Mouse (Mus musculus) lung, embryonic 14.5 days (tissue): ENCODE data around the gene 4931417E11Rik. TPM values are rescaled to one million over a fixed set of nuclear protein-coding genes. Genes with fewer than 3 reads are reported as not detected.

ENCODE experiments used
- ATAC-seq: fragments of 200-750 bp; cut with Nextera tagmentation; 2 replicates; pipeline ENCODE4 v1.8.0; 2017; ENCODE audit warnings: mild to moderate bottlenecking, moderate TSS enrichment, moderate library complexity; ENCODE audit not compliant: insufficient read depth
- DNase-seq: peaks from one replicate; pipeline ENCODE4 v3.0.0-alpha.2; 2015
- H3K27ac ChIP-seq: fragments of 300-500 bp; sonication (generic); 2 replicates; pipeline ENCODE4 v1.5.1; 2014; ENCODE audit warnings: low read depth, mild to moderate bottlenecking, moderate library complexity
- H3K27me3 ChIP-seq: fragments of 300-500 bp; sonication (generic); 2 replicates; pipeline ENCODE4 v1.6.1; 2014; ENCODE audit warnings: low read length, control low read depth; ENCODE audit not compliant: insufficient read depth
- H3K36me3 ChIP-seq: fragments of 300-500 bp; sonication (generic); 2 replicates; pipeline ENCODE4 v1.6.1; 2014; ENCODE audit warnings: control low read depth; ENCODE audit not compliant: insufficient read depth
- H3K4me1 ChIP-seq: fragments of 300-500 bp; sonication (generic); 2 replicates; pipeline ENCODE4 v1.6.1; 2014; ENCODE audit warnings: antibody characterized with exemption, control low read depth; ENCODE audit not compliant: insufficient read depth
- H3K4me2 ChIP-seq: fragments of 300-500 bp; sonication (generic); 2 replicates; pipeline ENCODE4 v1.6.1; 2014; ENCODE audit warnings: mild to moderate bottlenecking
- H3K4me3 ChIP-seq: fragments of 300-500 bp; sonication (generic); 2 replicates; pipeline ENCODE4 v1.5.1; 2014; ENCODE audit warnings: low read depth, low read length
- H3K9ac ChIP-seq: fragments of 300-500 bp; sonication (generic); 2 replicates; pipeline ENCODE4 v1.6.1; 2014
- H3K9me3 ChIP-seq: fragments of 300-500 bp; sonication (generic); 2 replicates; pipeline ENCODE4 v1.6.1; 2016; ENCODE audit warnings: low read depth, low read length, control low read depth
- CTCF ChIP-seq: IDR thresholded peaks from 2 replicates; pipeline ENCODE4 v1.5.1; 2016; ENCODE audit warnings: antibody characterized with exemption, low read depth
- WGBS: fragments of 180-500 bp; shearing (Covaris S2); extraction: QIAGEN DNeasy Blood & Tissue Kit; methylation state at CpG from one replicate; pipeline ENCODE4 v1.1.7; 2014; 5-methylcytosine and 5-hydroxymethylcytosine counted together
- polyA plus RNA-seq: library from polyadenylated mRNA; unstranded; fragments of >200 nt; fragmentation: Nextera tagmentation; extraction: Ambion mirVana; gene quantifications from 2 replicates; pipeline ENCODE4 v1.2.1, GENCODE M21; 2014

The 4931417E11Rik gene
- not detected in 2 replicates for polyA plus RNA-seq

DNA sequence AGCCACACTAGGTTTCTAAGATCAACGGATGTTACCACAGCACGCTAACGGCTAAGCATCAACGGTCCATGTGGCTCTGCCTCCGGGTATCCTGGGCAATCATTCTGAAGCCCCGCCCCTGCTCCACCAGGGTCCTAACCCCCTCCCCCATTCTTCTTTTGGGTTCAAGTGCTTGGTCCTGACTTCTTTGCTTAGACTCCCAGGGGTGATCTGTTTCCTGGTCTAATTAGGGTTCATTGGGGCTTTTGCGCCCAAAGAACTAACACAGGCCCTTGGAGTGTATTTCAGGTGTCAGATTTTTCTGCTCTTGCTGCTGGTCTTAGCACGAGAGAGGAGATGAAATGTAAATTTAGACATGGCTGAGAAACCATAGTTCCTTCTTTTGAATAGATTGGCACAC lies at the start of gene 4931417E11Rik:
TSS of gene 4931417E11Rik (minus strand) at position 101 of the 400 bp plus-strand sequence.
- Histone ChIP-seq H3K9me3 (no peaks in the 10 kb centered on the region), H3K4me1 (no peaks in the 10 kb centered on the region), H3K27ac (no peak within 1 kb of the TSS), H3K36me3 (no peaks in the 10 kb centered on the region), H3K9ac (no peak within 1 kb of the TSS), H3K4me2 (no peak within 1 kb of the TSS), H3K27me3 (no peaks in the 10 kb centered on the region), H3K4me3 (no peak within 1 kb of the TSS)
- DNase-seq: no peak
- no peak for TF ChIP-seq CTCF
- 86% methylated on average over 8 of the region's 8 CpGs for whole genome bisulfite sequencing
- no peak for ATAC-seq

GRCm38 (mm10) chr6:73517818-73518396 lies 48.4 kb upstream of the 4931417E11Rik start:
- ATAC-seq: no peak; the same call in 1 of the 2 replicates
- Histone ChIP-seq H3K4me3 (no peak overlapping the region), H3K36me3 (no peaks in the 10 kb centered on the region), H3K4me1 (no peaks in the 10 kb centered on the region), H3K4me2 (no peak overlapping the region), H3K27me3 (no peaks in the 10 kb centered on the region), H3K9me3 (no peaks in the 10 kb centered on the region), H3K9ac (no peak overlapping the region), H3K27ac (no peak overlapping the region)
- TF ChIP-seq CTCF: peak; percentile 89
- DNase-seq: peak; percentile 82
- 24% methylated on average over 14 of the region's 14 CpGs for WGBS

DNA sequence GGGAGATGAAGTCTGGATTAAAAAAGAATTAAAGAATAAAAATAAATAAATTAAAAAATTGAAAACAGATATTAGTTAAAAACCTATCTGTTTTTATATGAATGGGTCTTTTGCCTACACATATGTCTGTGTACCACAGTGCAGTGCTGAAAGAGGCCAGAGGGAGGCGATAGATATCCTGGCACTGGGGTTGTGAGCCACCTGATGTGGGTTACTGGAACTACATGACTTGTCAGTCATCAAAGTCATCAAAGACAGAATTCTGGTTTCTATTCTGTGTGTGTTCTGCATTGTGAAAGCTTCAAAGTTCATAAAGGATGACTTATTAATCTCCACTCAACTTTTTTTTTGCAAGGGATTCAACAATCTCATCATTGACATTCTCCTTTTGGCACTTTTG lies 43.4 kb upstream of the 4931417E11Rik start:
- ATAC-seq (no peak), DNase-seq (no peak)
- no peaks in the 10 kb centered on the region for H3K9me3 ChIP-seq
- WGBS: 4% methylated on average over 1 of the region's 1 CpGs
- TF ChIP-seq CTCF: peak; percentile 33; the same call in 1 of the 2 replicates
- no peaks in the 10 kb centered on the region for H3K27me3 ChIP-seq
- H3K4me2 ChIP-seq: no peak overlapping the region
- H3K4me3 ChIP-seq: no peak overlapping the region
- no peaks in the 10 kb centered on the region for H3K4me1 ChIP-seq
- H3K27ac ChIP-seq: no peak overlapping the region
- H3K36me3 ChIP-seq: no peaks in the 10 kb centered on the region
- no peak overlapping the region for H3K9ac ChIP-seq

GRCm38 (mm10) chr6:73499631-73500030 lies 30.2 kb upstream of the 4931417E11Rik start:
- Histone ChIP-seq H3K4me3 (no peak overlapping the region), H3K4me1 (no peaks in the 10 kb centered on the region), H3K4me2 (no peak overlapping the region), H3K27me3 (no peaks in the 10 kb centered on the region), H3K9ac (no peak overlapping the region), H3K9me3 (no peaks in the 10 kb centered on the region), H3K36me3 (no peaks in the 10 kb centered on the region), H3K27ac (no peak overlapping the region)
- 84% methylated on average over 7 of the region's 7 CpGs for WGBS
- DNase-seq: no peak
- TF ChIP-seq CTCF: no peak
- no peak for ATAC-seq

GRCm38 (mm10) chr6:73497321-73497720 lies 27.9 kb upstream of the 4931417E11Rik start:
- ATAC-seq (no peak), DNase-seq (peak; percentile 13)
- no peak for TF ChIP-seq CTCF
- Histone ChIP-seq H3K27me3 (no peaks in the 10 kb centered on the region), H3K4me3 (no peak overlapping the region), H3K27ac (no peak overlapping the region), H3K4me1 (no peaks in the 10 kb centered on the region), H3K9me3 (no peaks in the 10 kb centered on the region), H3K9ac (no peak overlapping the region), H3K36me3 (no peaks in the 10 kb centered on the region), H3K4me2 (no peak overlapping the region)
- WGBS: 30% methylated on average over 2 of the region's 2 CpGs

DNA sequence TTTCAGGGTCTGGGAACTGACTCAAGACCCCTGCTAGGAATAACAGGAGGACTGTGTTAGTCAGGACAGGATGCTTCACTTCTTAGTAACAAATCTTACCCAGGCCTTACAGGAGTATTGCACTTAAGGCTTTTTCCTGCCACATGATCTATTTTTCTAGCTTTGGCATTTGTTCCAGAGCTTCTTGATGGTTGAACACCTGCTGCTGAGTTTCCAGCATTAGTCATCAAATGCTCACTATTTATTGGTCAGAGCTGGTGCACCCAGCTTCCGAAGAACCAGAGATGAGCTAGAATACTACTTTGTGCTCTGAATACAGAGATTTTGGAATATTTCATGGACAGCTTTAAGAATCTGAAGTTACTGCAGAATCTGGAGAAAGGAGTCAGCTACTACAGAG lies 21.1 kb upstream of the 4931417E11Rik start:
- Histone ChIP-seq H3K9ac (no peak overlapping the region), H3K4me1 (no peaks in the 10 kb centered on the region), H3K27ac (no peak overlapping the region), H3K4me2 (no peak overlapping the region), H3K36me3 (no peaks in the 10 kb centered on the region), H3K9me3 (no peaks in the 10 kb centered on the region), H3K27me3 (no peaks in the 10 kb centered on the region), H3K4me3 (no peak overlapping the region)
- ATAC-seq: no peak
- WGBS: 85% methylated on average over 1 of the region's 1 CpGs
- no peak for DNase-seq
- no peak for TF ChIP-seq CTCF

DNA sequence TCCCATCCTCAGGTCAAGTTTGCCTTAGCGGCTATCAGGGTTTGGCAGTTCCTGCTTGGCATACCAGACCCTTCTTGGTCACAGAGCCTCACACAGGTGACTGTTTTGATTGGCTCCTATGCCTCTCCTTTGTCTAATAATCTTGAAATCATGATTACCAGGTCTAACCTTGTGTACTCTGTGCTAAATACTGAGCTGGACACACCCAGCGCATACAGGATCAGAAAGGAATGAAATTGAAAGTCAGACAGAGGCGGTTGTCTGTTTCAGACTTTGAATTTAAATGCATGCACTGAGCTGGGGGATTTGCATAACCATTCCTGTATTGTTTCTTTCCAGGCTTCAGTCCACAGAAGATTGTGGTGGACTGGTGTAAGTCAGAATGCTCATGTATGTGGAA lies 16.1 kb upstream of the 4931417E11Rik start:
- no peak for ATAC-seq
- WGBS: 83% methylated on average over 3 of the region's 3 CpGs
- H3K4me2 ChIP-seq: no peak overlapping the region
- H3K27ac ChIP-seq: no peak overlapping the region
- no peaks in the 10 kb centered on the region for H3K27me3 ChIP-seq
- H3K9me3 ChIP-seq: no peaks in the 10 kb centered on the region
- DNase-seq: no peak
- H3K9ac ChIP-seq: no peak overlapping the region
- H3K36me3 ChIP-seq: no peaks in the 10 kb centered on the region
- H3K4me3 ChIP-seq: no peak overlapping the region
- H3K4me1 ChIP-seq: no peaks in the 10 kb centered on the region
- no peak for TF ChIP-seq CTCF
